Mouse (Mus musculus): ENCODE data around the gene Man1a.

The Man1a gene

GRCm38 (mm10) chr10:54076420-54076819, at the start of gene Man1a:
Gene Man1a, minus strand, starts transcription at chr10:54076609.
- DNase-seq (ENCODE audit: low read depth, low spot score), result no peak

- DNase-seq (ENCODE audit: low read depth, low spot score), result no peak
Observed at GRCm38 (mm10) chr10:54121816-54122215, 45.4 kb upstream of the Man1a start.

GRCm38 (mm10) chr10:54120375-54120774, 44.0 kb upstream of the Man1a start:
- no peak for DNase-seq (ENCODE audit: low read depth, low spot score)

GRCm38 (mm10) chr10:54119303-54119702, 42.9 kb upstream of the Man1a start:
- no peak for DNase-seq (ENCODE audit: low read depth, low spot score)

GRCm38 (mm10) chr10:54118223-54118912, 42.0 kb upstream of the Man1a start:
- no peak for DNase-seq (ENCODE audit: low read depth, low spot score)

GRCm38 (mm10) chr10:54117763-54118162, 41.4 kb upstream of the Man1a start:
- no peak for DNase-seq (ENCODE audit: low read depth, low spot score)

- no peak for DNase-seq (ENCODE audit: low read depth, low spot score)
Observed at GRCm38 (mm10) chr10:54103671-54104070, 27.3 kb upstream of the Man1a start.

GRCm38 (mm10) chr10:54092081-54092480, 15.7 kb upstream of the Man1a start:
- DNase-seq (ENCODE audit: low read depth, low spot score), result no peak

- no peak for DNase-seq (ENCODE audit: low read depth, low spot score)
Observed at GRCm38 (mm10) chr10:54089923-54090322, 13.5 kb upstream of the Man1a start.

GRCm38 (mm10) chr10:54087346-54087745, 10.9 kb upstream of the Man1a start:
- no peak for DNase-seq (ENCODE audit: low read depth, low spot score)

GRCm38 (mm10) chr10:54085073-54085472, 8.7 kb upstream of the Man1a start:
- no peak for DNase-seq (ENCODE audit: low read depth, low spot score)

- DNase-seq (ENCODE audit: low read depth, low spot score), result no peak
Observed at GRCm38 (mm10) chr10:54077005-54077404, 596 bp upstream of the Man1a start.

GRCm38 (mm10) chr10:54075441-54076010, 883 bp downstream of the Man1a start:
- DNase-seq (ENCODE audit: low read depth, low spot score), result peak; percentile 60

GRCm38 (mm10) chr10:54074609-54075421, 1.6 kb downstream of the Man1a start:
- DNase-seq (ENCODE audit: low read depth, low spot score), result peak; percentile 22

- DNase-seq (ENCODE audit: low read depth, low spot score), result peak; percentile 16
Observed at GRCm38 (mm10) chr10:54074247-54074608, 2.2 kb downstream of the Man1a start.

GRCm38 (mm10) chr10:54073641-54074203, 2.7 kb downstream of the Man1a start:
- DNase-seq (ENCODE audit: low read depth, low spot score), result no peak

GRCm38 (mm10) chr10:54072336-54072735, 4.1 kb downstream of the Man1a start:
- no peak for DNase-seq (ENCODE audit: low read depth, low spot score)

GRCm38 (mm10) chr10:54070496-54070895, 5.9 kb downstream of the Man1a start:
- DNase-seq (ENCODE audit: low read depth, low spot score), result no peak

- DNase-seq (ENCODE audit: low read depth, low spot score), result no peak
Observed at GRCm38 (mm10) chr10:54069412-54069811, 7.0 kb downstream of the Man1a start.

- DNase-seq (ENCODE audit: low read depth, low spot score), result no peak
Observed at GRCm38 (mm10) chr10:54066683-54067082, 9.7 kb downstream of the Man1a start.

GRCm38 (mm10) chr10:54063551-54064260, 12.7 kb downstream of the Man1a start:
- DNase-seq (ENCODE audit: low read depth, low spot score), result no peak

- no peak for DNase-seq (ENCODE audit: low read depth, low spot score)
Observed at GRCm38 (mm10) chr10:54062835-54063234, 13.6 kb downstream of the Man1a start.

Measured in WW6 (cell line).